Mouse (Mus musculus) limb, embryonic 11.5 days (tissue): ENCODE measurements at regions not wholly inside any gene's neighbourhood (a gene's known extent, or its start where the extent isn't known, plus 50 kb on each side); places are given as distances from the start of the nearest gene placed in this dataset.
A peak's percentile ranks its signal among the peaks of the same experiment; 100 is the strongest.

Source experiments
- ATAC-seq: fragments of 200-750 bp; cut with Nextera tagmentation; 2 replicates; pipeline ENCODE4 v1.8.0; 2017; ENCODE audit warnings: low read depth; ENCODE audit not compliant: insufficient number of reproducible peaks, low FRiP score, low TSS enrichment
- DNase-seq: peaks from one replicate; pipeline ENCODE4 v3.0.0-alpha.2; 2015; ENCODE audit warnings: low spot score
- H3K27ac ChIP-seq: fragments of 300-500 bp; sonication (generic); replicated peaks from 2 replicates; pipeline ENCODE4 v1.5.1; 2014; ENCODE audit warnings: low read depth, mild to moderate bottlenecking, low read length
- H3K27me3 ChIP-seq: fragments of 300-500 bp; sonication (generic); 2 replicates; pipeline ENCODE4 v1.6.1; 2014; ENCODE audit warnings: mild to moderate bottlenecking, low read length, mixed read lengths; ENCODE audit not compliant: control insufficient read depth, insufficient read depth
- H3K36me3 ChIP-seq: fragments of 300-500 bp; sonication (generic); 2 replicates; pipeline ENCODE4 v1.6.1; 2014; ENCODE audit warnings: mild to moderate bottlenecking, low read length, moderate library complexity, mixed read lengths; ENCODE audit not compliant: control insufficient read depth, insufficient read depth
- H3K4me1 ChIP-seq: fragments of 300-500 bp; sonication (generic); 2 replicates; pipeline ENCODE4 v1.6.1; 2014; ENCODE audit warnings: low read length, mixed read lengths; ENCODE audit not compliant: control insufficient read depth, insufficient read depth
- H3K4me2 ChIP-seq: fragments of 300-500 bp; sonication (generic); 2 replicates; pipeline ENCODE4 v1.6.1; 2014; ENCODE audit warnings: low read depth, mild to moderate bottlenecking, moderate library complexity; ENCODE audit not compliant: severe bottlenecking
- H3K4me3 ChIP-seq: fragments of 300-500 bp; sonication (generic); 2 replicates; pipeline ENCODE4 v1.5.1; 2014; ENCODE audit warnings: low read depth, low read length
- H3K9ac ChIP-seq: fragments of 300-500 bp; sonication (generic); 2 replicates; pipeline ENCODE4 v1.6.1; 2014; ENCODE audit warnings: mild to moderate bottlenecking, low read length
- H3K9me3 ChIP-seq: fragments of 300-500 bp; sonication (generic); 2 replicates; pipeline ENCODE4 v1.6.1; 2016; ENCODE audit warnings: low read length; ENCODE audit not compliant: control insufficient read depth
- WGBS: fragments of 180-500 bp; shearing (Covaris S2); extraction: QIAGEN DNeasy Blood & Tissue Kit; methylation state at CpG from one replicate; pipeline ENCODE4 v1.1.7; 2014; 5-methylcytosine and 5-hydroxymethylcytosine counted together

DNA sequence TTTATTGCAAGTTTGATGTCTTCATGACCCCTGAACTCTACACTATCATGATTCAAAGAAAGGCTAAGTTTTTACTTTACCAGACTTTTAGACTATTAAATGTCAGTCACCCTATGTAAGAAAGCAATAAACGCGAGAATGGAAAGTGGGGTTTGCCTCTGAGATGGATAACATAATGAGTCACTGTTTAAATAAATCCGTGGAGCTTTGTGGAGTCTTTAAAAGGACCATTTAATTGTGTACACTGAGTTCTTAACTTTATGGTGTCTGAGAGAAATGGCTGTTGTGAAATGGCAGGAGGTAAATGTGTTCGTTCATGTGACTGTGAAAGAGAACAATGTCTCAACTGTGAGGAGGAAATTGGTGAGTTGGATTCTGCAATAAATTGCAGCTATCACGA lies 122.2 kb upstream of the Myo3a start:
- Histone ChIP-seq H3K4me1 (no peaks in the 10 kb centered on the region), H3K4me2 (no peak overlapping the region), H3K27me3 (no peaks in the 10 kb centered on the region), H3K9me3 (no peaks in the 10 kb centered on the region), H3K36me3 (no peaks in the 10 kb centered on the region), H3K27ac (no peak overlapping the region), H3K9ac (no peak overlapping the region), H3K4me3 (no peak overlapping the region)
- peak; percentile 78 for ATAC-seq
- DNase-seq: peak; percentile 22
- WGBS: 15% methylated on average over 5 of the region's 5 CpGs

DNA sequence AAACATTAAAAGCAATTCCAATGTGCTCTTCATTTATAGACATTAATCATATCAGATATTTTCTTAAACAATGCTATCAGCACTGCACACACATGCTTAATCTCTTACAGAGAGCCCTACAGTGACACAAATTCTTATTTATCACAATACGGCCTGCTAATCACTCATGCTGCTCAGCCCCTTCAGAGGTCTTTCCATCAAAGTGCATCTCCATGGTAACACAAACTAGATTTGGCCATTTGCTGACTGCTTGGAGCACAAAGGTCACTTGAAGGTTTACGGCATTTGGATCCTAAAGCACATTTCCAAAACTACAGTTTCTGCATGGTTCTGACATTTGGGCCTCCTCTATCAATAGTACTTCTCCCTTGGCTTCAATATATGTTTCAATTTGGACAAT lies 77.6 kb upstream of the Myo3a start:
- Histone ChIP-seq H3K4me1 (no peaks in the 10 kb centered on the region), H3K27ac (no peak overlapping the region), H3K9me3 (no peaks in the 10 kb centered on the region), H3K9ac (no peak overlapping the region), H3K4me3 (no peak overlapping the region), H3K27me3 (no peaks in the 10 kb centered on the region), H3K36me3 (no peaks in the 10 kb centered on the region), H3K4me2 (no peak overlapping the region)
- WGBS: 19% methylated on average over 2 of the region's 2 CpGs
- ATAC-seq (no peak), DNase-seq (no peak)

DNA sequence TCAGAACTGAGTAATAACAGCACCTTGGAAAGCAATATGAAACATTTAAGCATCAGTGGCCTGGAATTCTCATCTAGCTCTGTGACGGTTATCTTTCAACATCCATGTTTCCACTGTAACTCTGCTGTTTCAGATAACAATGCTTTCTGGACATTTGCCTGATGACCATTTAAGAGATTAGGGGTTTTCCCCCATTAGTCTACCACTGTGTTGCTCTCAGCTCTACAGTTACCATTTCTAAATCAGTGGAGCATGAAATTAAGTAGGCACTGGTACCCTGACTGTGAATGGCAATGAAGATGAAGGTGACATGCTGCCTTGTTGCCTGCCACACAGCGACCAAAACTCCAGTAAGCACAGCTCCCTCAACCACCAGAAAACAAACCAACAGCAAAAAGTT lies 70.7 kb upstream of the Myo3a start:
- DNase-seq: no peak
- Histone ChIP-seq H3K36me3 (no peaks in the 10 kb centered on the region), H3K9me3 (no peaks in the 10 kb centered on the region), H3K4me1 (no peaks in the 10 kb centered on the region), H3K4me3 (no peak overlapping the region), H3K9ac (no peak overlapping the region), H3K27ac (no peak overlapping the region), H3K4me2 (no peak overlapping the region), H3K27me3 (no peaks in the 10 kb centered on the region)
- 88% methylated on average over 2 of the region's 2 CpGs for WGBS
- ATAC-seq: no peak

DNA sequence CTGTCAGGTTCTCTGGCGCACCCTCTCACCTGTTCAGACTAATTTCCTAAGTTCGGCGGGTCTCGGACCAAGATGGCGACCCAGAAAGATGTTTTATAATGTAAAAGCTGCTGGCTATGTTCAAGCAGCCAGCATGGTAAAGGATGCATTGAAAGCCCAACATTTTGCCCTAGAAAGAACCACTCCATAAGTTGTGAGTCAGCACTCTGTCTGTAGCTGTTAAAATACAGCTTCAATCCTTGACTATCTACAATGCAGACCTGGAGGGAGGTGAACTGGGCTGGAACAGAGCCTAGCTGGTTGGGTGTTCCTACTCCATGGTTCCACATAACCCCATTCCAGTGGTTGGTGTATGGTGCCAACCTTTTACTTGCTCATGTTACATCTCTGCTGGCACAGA lies 61.9 kb upstream of the Myo3a start:
- Histone ChIP-seq H3K9ac (no peak overlapping the region), H3K27me3 (no peaks in the 10 kb centered on the region), H3K9me3 (no peaks in the 10 kb centered on the region), H3K36me3 (no peaks in the 10 kb centered on the region), H3K4me1 (no peaks in the 10 kb centered on the region), H3K4me3 (no peak overlapping the region), H3K4me2 (no peak overlapping the region), H3K27ac (no peak overlapping the region)
- ATAC-seq (no peak), DNase-seq (no peak)
- 92% methylated on average over 5 of the region's 5 CpGs for WGBS

DNA sequence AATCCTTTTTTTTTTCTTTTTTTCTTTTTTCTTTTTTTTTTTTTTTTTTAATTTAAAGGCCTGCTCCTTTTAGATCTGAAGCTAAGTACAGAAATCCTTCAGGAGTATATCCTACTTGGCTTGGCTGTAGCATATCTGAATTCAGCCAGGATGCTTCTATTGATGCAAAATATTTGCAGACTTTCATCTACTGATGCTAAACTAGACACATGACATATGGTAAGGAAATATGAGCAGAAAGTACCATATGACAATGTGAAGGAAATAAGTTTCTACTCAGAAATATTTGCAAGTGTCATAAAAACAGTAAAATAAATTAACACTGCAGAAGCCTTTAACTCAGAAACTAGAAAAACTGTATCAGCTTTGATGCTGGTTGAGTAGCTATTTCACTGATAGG lies 61.4 kb upstream of the Myo3a start:
- Histone ChIP-seq H3K4me3 (no peak overlapping the region), H3K27me3 (no peaks in the 10 kb centered on the region), H3K9ac (no peak overlapping the region), H3K36me3 (no peaks in the 10 kb centered on the region), H3K4me1 (no peaks in the 10 kb centered on the region), H3K4me2 (no peak overlapping the region), H3K9me3 (no peaks in the 10 kb centered on the region), H3K27ac (no peak overlapping the region)
- ATAC-seq (no peak), DNase-seq (no peak)
